Mouse (Mus musculus) liver, embryonic 14.5 days (tissue): Measurements from ENCODE around the gene Sinhcaf.

ENCODE experiments used
- CTCF ChIP-seq: IDR thresholded peaks from 2 replicates; pipeline ENCODE4 v1.5.1; 2016; ENCODE audit warnings: antibody characterized with exemption, low read depth, control low read depth
- EP300 ChIP-seq: IDR thresholded peaks from 2 replicates; pipeline ENCODE4 v1.6.1; 2016; ENCODE audit warnings: antibody characterized with exemption, low read depth

GRCm38 (mm10) chr6:148971385-148971940 lies 25.2 kb upstream of the Sinhcaf start:
- TF ChIP-seq CTCF (no peak), EP300 (no peak)
